Mouse (Mus musculus): Measurements from ENCODE around the gene Epn1. TPM values are rescaled to one million over a fixed set of nuclear protein-coding genes. Genes with fewer than 3 reads are reported as not detected.

The Epn1 gene
- polyA plus RNA-seq, 1 experiment = 420 TPM

GRCm38 (mm10) chr7:5038940-5039339 is 41.1 kb upstream of the Epn1 start:
- Histone ChIP-seq H3K27ac (ENCODE audit: insufficient read depth, low read length) (no peak overlapping the region), H3K4me1 (ENCODE audit: control insufficient read depth, insufficient read depth, low read length) (no peaks in the 10 kb centered on the region; the same call in none of the 2 replicates), H3K4me3 (ENCODE audit: insufficient read depth, low read length) (peak overlapping the region; percentile 74)
- TF ChIP-seq POLR2A (IDR thresholded peaks at IDR 0.05; ENCODE audit: extremely low read depth, insufficient read depth, low read length) (no peak), CTCF (IDR thresholded peaks at IDR 0.05; ENCODE audit: extremely low read depth, insufficient read depth, low read length) (no peak)

DNA sequence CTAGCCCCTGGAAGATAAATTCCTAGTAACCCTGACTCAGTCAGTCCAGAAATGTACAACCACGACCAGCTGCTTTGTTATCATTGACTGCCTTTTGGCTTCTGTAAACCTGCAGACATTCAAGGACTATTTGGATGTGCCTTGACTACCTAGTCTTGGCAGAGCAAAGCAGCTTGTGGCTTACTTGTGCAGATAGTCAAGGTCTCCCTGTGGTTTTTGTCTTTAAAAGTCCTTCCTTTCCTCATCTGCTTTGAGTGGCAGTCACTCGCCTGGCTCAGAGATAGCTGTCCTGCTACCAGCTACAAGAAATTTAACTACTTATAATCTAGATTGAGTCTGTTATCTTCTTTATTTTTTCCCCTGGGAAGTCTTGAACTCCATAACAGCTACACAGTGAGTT is 35.1 kb upstream of the Epn1 start:
- Histone ChIP-seq H3K4me1 (ENCODE audit: control insufficient read depth, insufficient read depth, low read length) (no peaks in the 10 kb centered on the region), H3K4me3 (ENCODE audit: insufficient read depth, low read length) (no peak overlapping the region), H3K27ac (ENCODE audit: insufficient read depth, low read length) (no peak overlapping the region)
- TF ChIP-seq POLR2A (IDR thresholded peaks at IDR 0.05; ENCODE audit: extremely low read depth, insufficient read depth, low read length) (no peak), CTCF (IDR thresholded peaks at IDR 0.05; ENCODE audit: extremely low read depth, insufficient read depth, low read length) (no peak)

- Histone ChIP-seq H3K4me1 (ENCODE audit: control insufficient read depth, insufficient read depth, low read length) (no peaks in the 10 kb centered on the region), H3K27ac (ENCODE audit: insufficient read depth, low read length) (no peak overlapping the region), H3K4me3 (ENCODE audit: insufficient read depth, low read length) (no peak overlapping the region)
- TF ChIP-seq POLR2A (IDR thresholded peaks at IDR 0.05; ENCODE audit: extremely low read depth, insufficient read depth, low read length) = no peak
- 0 out of 2 replicates have a peak, but pooled peaks have one; percentile 0 for TF ChIP-seq CTCF (IDR thresholded peaks at IDR 0.05; ENCODE audit: extremely low read depth, insufficient read depth, low read length)
Measured at GRCm38 (mm10) chr7:5046112-5046511, 33.9 kb upstream of the Epn1 start.

GRCm38 (mm10) chr7:5047313-5047712 is 32.7 kb upstream of the Epn1 start:
- peak; percentile 23; the same call in 1 of the 2 replicates for TF ChIP-seq CTCF (IDR thresholded peaks at IDR 0.05; ENCODE audit: extremely low read depth, insufficient read depth, low read length)
- no peak for TF ChIP-seq POLR2A (IDR thresholded peaks at IDR 0.05; ENCODE audit: extremely low read depth, insufficient read depth, low read length)
- no peaks in the 10 kb centered on the region; the same call in 1 of the 2 replicates for H3K4me1 ChIP-seq (ENCODE audit: control insufficient read depth, insufficient read depth, low read length)
- no peak overlapping the region for H3K27ac ChIP-seq (ENCODE audit: insufficient read depth, low read length)
- H3K4me3 ChIP-seq (ENCODE audit: insufficient read depth, low read length) = no peak overlapping the region

DNA sequence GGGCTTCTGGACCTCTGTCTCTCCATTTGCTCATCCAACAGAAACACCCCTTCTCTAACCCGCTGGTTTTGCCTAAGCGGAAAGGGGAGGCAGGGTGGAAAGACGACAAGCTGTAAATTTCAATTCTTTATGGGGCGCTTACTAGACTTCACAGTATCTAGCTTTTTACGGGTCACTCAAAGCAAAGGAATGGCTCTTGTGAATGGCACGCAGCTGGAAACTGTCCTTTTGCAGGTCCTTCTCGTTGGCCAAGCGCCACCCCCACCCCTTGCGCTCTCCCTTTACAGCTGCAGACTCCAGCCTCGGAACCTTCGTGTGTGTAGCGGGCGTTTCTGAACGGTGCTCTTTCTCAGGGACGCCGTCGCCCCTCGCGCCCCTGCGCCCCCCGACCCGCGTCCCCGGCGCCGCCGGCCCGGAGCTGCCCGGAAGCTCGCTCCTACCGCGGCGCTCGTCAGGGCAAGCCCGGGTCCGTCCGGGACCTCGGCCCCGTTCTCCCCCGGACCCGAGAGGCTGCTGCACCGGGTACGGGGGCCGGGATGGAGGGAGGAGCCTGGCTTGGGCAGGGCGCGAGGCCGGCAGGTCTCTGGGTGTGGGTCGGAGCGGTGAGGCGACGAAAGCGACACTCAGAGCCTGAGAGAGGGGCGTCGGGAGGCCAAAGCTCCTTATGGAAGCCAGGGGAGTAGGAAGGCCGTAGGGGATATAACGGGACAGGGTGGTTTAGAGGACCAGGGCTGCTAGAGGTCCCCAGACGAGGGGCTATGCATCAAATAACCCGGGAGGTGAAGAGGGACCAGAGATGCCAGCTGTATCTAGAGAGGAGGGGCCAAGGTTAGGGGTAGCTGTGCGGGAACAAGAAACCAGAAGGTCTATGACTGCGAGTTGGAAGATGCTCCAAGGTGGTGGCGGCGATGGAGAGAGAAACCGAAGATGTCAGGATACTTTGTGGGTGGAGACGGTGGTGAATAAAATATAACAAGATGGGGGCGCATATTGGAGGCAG is 28.5 kb upstream of the Epn1 start, which contains the start of gene Zfp580:
Gene Zfp580 (plus strand): TSS at position 346 of the 1,000 bp plus-strand sequence.
- no peak for TF ChIP-seq POLR2A (IDR thresholded peaks at IDR 0.05; ENCODE audit: extremely low read depth, insufficient read depth, low read length)
- TF ChIP-seq CTCF (IDR thresholded peaks at IDR 0.05; ENCODE audit: extremely low read depth, insufficient read depth, low read length) = no peak
- Histone ChIP-seq H3K4me3 (ENCODE audit: insufficient read depth, low read length) (peak within 1 kb of the TSS; percentile 52), H3K4me1 (ENCODE audit: control insufficient read depth, insufficient read depth, low read length) (peaks cover 8% of the 10 kb centered on the region), H3K27ac (ENCODE audit: insufficient read depth, low read length) (peak within 1 kb of the TSS; percentile 82)

DNA sequence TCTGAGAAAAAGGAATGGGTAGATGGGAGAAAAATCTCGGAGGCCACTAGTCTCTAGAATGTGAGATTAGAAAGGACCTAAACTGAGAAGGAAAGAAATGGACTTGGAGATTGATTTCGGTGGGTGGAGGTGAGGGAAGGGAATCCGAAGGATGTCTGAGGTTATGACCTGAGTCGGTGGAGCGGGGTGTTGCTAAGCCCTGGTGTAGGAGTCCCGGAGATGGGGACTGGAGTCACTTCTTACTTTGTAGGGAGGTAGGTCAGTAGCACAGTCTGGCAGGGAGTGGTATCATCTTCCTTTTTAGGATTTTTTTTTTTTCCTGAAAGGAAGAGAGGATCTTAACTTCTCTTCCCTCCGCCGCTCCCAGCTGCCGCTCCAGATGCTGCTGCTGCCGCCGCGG is 27.6 kb upstream of the Epn1 start:
- Histone ChIP-seq H3K4me3 (ENCODE audit: insufficient read depth, low read length) (peak overlapping the region; percentile 52), H3K27ac (ENCODE audit: insufficient read depth, low read length) (peak overlapping the region; percentile 81; the same call in 1 of the 2 replicates), H3K4me1 (ENCODE audit: control insufficient read depth, insufficient read depth, low read length) (peaks cover 8% of the 10 kb centered on the region)
- TF ChIP-seq CTCF (IDR thresholded peaks at IDR 0.05; ENCODE audit: extremely low read depth, insufficient read depth, low read length) (no peak), POLR2A (IDR thresholded peaks at IDR 0.05; ENCODE audit: extremely low read depth, insufficient read depth, low read length) (no peak)

DNA sequence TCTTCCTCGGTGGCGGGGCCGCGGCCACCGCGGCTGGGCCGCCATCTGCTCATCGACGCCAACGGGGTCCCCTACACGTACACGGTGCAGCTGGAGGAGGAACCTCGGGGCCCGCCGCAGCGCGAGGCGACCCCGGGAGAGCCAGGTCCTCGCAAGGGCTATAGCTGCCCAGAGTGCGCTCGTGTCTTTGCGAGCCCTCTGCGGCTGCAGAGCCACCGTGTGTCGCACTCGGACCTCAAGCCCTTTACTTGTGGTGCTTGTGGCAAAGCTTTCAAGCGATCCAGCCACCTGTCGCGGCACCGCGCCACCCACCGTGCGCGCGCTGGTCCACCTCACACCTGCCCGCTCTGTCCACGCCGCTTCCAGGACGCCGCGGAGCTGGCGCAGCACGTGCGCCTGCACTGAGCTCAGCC is 27.1 kb upstream of the Epn1 start:
- H3K4me1 ChIP-seq (ENCODE audit: control insufficient read depth, insufficient read depth, low read length) = peaks cover 8% of the 10 kb centered on the region
- H3K27ac ChIP-seq (ENCODE audit: insufficient read depth, low read length) = no peak overlapping the region
- H3K4me3 ChIP-seq (ENCODE audit: insufficient read depth, low read length) = peak overlapping the region; percentile 52
- TF ChIP-seq CTCF (IDR thresholded peaks at IDR 0.05; ENCODE audit: extremely low read depth, insufficient read depth, low read length) (no peak), POLR2A (IDR thresholded peaks at IDR 0.05; ENCODE audit: extremely low read depth, insufficient read depth, low read length) (no peak)

- H3K4me1 ChIP-seq (ENCODE audit: control insufficient read depth, insufficient read depth, low read length) = peaks cover 8% of the 10 kb centered on the region
- H3K27ac ChIP-seq (ENCODE audit: insufficient read depth, low read length) = no peak overlapping the region
- TF ChIP-seq POLR2A (IDR thresholded peaks at IDR 0.05; ENCODE audit: extremely low read depth, insufficient read depth, low read length) (peak; percentile 23; the same call in 1 of the 2 replicates), CTCF (IDR thresholded peaks at IDR 0.05; ENCODE audit: extremely low read depth, insufficient read depth, low read length) (no peak)
- peak overlapping the region; percentile 52 for H3K4me3 ChIP-seq (ENCODE audit: insufficient read depth, low read length)
Measured at GRCm38 (mm10) chr7:5053456-5054179, 26.4 kb upstream of the Epn1 start.

DNA sequence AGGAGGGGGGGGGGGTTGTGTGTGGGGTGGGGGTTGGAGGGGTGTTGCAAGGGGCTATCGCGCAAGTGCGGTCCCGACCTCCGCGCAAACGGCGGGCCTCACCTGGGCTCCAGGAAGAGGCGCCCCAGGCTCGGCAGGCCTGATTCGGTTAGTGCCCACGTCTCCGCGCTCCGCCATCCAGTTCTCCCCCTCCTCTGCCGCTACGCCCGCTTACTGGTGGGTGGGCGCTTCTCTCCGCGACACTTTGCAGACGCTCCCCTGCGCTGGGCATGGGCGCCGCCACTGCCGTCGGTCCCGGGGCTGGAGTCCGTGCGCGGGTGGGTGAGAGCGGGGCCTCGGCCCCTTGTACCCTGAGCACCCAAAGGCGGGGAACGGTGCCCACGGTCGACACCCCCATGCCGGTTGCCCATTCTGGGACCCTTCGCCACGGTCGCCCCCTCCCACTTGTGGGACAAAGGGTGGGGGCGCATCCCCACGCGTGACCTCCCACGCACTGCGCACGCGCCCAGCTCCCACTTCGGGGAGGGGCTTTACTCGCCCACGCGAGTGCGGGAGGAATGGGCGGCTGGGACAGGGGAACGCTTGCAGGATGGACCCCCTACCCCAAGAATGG is 23.3 kb upstream of the Epn1 start:
- TF ChIP-seq CTCF (IDR thresholded peaks at IDR 0.05; ENCODE audit: extremely low read depth, insufficient read depth, low read length) (no peak), POLR2A (IDR thresholded peaks at IDR 0.05; ENCODE audit: extremely low read depth, insufficient read depth, low read length) (peak; percentile 47; the same call in 1 of the 2 replicates)
- Histone ChIP-seq H3K27ac (ENCODE audit: insufficient read depth, low read length) (peak overlapping the region; percentile 93), H3K4me3 (ENCODE audit: insufficient read depth, low read length) (peak overlapping the region; percentile 66), H3K4me1 (ENCODE audit: control insufficient read depth, insufficient read depth, low read length) (peaks cover 11% of the 10 kb centered on the region)
